Mouse (Mus musculus) skeletal muscle tissue, adult 2 months (tissue): ENCODE results near the gene Alkbh6.
A peak's percentile ranks its signal among the peaks of the same experiment; 100 is the strongest.

ENCODE experiments used
- DNase-seq: peaks from one replicate; pipeline ENCODE4 v3.0.0-alpha.2; 2012; ENCODE audit warnings: low read depth, low spot score

The Alkbh6 gene

DNA sequence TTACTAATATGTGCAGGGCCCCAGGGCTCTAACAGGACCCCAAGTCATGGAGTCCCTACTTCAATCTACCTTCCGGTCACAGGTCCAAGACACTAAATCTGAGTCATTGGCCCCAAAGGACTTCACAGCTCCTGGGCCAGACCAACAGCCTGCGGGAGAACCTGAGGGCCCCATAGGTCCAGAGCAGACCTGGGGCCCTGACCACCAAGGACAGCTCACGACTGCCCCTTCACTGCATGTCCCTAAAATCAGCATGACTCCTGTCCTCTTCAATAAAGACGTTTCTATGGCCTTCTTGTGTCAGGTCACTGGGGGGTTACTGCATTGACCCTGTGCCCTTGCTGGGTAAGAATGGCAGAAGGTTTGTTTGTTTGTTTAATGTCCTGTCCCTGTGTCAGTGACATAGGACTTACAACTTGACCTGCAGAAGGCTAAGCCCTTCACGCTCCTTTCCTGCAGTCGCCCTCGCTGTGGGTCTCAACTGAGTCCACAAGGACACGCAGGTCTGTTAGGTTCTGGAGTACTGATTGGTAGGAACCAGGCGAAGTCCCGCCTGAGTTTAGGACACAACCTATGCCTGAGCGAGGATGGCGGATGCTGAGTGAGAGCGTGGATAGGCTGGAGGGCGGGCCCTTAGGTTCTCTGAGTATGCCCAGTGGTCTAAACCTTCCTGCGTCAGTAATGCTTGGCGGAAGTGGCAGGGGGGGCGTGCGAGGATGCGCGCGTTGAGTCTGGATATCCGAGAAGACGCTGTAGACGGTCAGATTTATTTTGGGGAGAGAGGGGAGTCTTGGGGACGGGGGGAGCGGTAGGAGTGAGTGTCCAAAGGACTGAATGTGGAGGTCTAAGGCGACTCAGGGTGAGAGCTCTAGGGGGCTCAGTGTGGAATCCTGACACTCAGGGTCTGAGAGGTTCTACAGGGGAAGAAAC is at the start of gene Alkbh6:
TSS of gene Alkbh6 (plus strand) at position 642 of the 930 bp plus-strand sequence.
- peak; percentile 97 for DNase-seq

DNA sequence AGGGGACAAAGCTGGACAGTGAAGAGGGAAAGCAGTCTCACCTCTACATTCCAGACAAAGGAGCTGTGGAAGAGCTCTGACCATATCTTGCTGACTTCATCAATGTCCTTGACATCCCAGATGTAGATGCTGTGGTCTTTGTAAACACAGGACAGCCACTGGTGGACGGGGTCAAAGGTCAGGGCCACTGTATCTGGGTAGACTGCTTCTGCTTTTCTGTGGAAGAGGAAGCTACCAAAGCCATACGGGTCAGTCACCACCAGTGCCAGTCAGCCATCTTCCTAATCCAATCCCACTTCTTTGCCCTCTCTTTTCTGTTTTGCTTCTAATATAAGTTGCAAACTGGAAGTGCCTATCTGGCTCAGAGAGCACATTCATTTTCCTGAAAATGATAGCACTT is 43.5 kb upstream of the Alkbh6 start:
- DNase-seq = no peak

DNA sequence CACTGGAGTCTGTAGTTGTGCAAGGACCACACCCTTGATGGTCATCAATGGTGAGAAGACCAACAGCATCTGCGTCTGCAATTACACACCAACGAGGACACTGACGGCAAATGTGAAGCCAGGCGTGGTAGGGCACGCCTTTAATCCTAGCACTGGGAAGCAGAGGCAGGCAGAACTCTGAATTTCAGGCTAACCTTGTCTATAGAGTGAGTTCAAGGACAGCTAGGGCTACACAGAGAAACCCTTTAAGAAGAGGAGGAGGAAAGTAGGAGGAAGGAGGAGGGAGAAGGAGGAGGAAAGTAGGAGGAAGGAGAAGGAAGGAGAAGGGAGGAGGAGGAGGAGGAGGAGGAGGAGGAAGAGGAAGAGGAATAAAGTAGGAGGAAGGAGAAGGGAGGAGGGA is 43.0 kb upstream of the Alkbh6 start:
- DNase-seq = no peak

DNA sequence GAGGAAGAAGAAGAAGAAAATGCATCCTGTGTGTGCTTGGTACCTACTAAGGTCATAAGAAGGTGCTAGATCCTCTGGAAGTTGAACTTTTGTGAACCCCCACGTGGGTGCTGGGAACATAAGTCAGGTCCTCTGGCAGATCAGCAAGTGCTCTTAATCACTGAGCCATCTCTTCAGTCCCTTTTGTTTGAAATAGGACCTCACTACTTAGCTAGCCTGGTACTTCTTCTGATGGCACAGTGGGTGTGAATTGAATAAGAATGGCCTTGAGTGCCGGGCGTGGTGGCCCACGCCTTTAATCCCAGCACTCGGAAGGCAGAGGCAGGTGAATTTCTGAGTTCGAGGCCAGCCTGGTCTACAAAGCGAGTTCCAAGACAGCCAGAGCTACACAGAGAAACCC is 42.6 kb upstream of the Alkbh6 start:
- no peak for DNase-seq

DNA sequence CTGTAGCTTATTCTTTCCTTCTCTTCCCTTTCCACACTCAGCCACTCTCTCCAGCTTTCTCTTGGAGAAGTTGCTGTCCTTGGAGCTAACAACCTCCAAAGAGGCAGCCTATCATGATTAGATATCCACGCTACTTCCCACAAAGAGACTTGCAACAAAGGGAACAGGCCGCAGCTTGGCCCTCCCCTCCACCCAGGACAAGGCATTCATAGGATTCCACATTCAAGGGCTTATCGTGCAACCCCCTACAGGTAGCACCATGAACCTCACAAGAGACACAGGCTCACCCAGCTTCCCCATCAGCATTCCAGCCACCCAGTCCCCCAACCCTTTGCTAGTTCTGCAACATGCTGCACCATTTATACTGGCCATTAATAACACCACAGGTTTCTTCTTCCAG is 41.7 kb upstream of the Alkbh6 start:
- DNase-seq = no peak

DNA sequence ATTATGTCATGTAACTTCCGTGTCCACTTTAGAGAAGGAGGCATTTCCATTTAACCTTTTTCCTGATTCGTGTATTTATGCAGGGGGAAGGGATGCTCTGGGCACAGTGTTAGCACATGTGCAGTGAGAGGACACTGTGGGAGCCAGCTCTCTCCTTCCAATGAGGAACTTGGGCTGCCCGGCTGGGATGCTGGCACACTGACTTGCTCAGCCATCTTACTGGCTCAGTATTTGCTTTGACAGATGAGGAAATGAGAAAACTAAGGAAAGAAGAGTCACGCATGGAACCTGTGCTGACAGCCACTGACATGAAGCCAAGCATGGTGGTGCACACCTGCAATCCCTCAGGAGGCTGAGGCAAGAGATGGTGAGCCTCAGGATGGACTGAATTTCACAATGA is 38.9 kb upstream of the Alkbh6 start:
- no peak for DNase-seq

DNA sequence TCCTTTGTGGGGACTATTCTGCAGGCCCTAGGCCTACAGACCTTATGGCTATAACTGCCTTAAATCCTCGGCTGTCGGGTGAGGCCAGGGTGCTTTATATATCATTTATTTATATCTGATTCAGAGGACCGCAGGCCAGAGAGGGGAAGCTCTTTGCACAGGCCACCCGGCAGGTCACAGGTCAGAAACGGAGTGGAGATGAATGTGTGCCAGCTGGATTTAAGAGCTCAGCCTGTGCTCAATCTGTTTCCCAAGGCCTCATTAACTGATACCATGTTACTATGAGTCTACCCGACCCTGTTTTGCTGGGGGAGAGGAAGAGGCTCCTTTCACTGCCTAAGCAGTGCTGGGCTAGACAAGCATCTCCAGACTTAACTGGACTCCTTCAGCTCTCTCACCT is 34.1 kb upstream of the Alkbh6 start:
- no peak for DNase-seq

DNA sequence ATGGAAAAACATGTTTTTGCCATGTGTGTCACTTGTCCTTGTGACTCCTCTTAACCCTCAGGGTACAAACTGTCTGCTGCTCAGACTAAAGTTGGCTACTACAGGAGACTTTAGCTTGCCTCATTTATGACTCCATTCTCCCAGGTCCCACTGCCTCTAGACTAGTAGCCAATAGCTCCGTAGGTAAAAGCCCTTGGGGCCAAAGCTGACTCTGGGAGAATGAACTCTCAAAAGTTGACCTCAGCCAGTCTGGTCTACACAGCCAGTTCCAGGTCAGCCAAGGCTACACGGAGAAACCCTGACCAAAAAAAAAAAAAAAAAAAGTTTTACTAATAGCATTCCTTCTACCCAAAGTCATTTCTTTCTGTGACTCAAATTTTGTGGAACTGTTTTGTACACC is 29.6 kb upstream of the Alkbh6 start:
- DNase-seq = no peak

DNA sequence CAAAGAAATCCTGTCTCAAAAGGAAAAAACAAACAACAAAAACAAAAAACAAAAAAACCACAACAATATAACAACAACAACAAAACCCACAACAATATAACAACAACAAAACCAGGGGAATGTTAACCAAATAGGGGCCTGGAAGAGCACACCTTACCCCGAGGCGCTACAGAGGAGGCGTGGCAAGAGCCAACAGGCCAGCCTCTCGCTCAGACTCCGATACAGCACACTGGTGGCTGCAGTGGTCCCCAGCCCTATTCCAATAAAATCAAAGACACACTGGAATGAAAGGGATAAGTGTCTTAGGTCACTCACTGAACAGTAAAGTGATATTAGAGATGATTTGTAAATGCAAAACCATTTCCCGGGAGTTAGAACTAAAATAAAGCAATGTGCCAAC is 29.0 kb upstream of the Alkbh6 start:
- DNase-seq = no peak

DNA sequence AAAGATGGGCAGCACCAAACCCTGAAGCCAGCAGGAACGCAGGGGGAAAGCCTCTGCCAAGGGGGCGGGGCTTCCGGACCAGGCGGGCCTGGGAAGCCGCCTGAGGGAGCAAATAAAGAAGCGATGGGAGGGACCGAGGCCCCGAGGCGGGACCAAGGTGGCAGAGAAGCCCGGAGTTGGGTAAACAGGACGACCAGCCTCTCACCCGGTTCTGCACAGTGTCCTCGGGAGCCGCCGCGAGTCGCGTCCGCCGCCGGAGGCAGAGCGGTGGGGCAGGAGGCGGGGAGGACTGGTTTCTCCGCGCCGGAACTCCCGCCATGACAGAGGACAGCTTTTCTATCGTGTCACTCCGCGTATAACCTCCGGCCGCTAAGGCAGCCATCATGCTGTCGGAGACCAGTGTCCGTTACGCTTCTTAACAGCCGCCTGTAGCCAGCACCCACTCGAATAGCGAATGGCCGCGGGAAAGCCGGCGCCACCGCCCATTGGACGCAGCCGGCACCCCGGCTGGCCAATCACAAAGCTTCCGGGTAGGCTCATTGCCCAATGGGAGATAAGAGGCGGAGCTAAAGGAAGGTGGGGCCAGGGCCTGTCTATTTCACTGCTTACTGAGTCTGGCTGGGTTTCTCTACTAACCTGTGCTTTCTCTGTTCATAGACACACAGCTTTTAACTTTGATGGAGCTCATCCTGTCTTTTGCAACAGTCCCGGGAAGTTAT is 28.4 kb upstream of the Alkbh6 start, which contains the start of the genes Thap8 and Wdr62:
TSS of gene Thap8 (plus strand) at position 144 of the 719 bp plus-strand sequence.
TSS of gene Wdr62 (minus strand) at position 469 of the 719 bp plus-strand sequence.
- peak; percentile 93 for DNase-seq

DNA sequence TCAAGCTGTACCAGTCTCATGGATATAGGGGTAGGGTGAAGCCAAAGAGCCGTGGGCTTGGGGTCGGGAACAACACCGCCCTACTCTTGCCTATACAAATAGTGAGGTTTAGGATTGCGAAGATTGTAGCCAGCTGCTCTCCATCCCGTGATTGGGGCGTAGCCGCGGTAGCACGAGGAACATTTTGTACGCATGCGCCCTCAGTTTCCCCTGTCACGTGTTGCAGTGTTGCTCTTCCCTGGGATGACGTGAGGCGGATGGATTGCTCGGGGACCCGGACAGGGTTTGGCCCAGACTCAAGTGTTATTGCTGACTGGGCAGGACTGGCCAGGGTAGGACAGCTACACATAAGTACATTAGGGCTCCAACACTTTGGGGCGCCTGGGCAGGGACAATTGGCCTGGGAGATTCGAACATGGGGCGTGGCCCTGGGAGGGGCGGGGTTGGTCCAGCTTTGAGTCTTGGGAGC is 27.8 kb upstream of the Alkbh6 start:
- DNase-seq = peak; percentile 93

DNA sequence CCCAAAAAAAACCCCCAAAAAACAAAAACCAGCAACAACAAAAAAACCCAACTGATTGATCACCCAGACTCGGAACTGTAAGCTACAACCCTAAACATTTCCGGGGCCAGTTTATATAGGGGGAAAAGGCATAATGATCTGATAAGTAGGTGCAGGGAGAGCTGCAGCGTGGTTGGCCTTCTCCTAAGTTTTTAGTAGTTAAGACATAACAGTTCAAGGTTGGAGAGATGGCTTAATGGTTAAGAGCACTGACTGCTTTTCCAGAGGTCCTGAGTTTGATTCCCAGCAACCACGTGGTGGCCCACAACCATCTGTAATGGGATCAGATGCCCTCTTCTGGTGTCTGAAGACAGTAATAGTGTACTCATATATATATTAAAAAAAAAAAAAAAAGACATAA is 27.0 kb upstream of the Alkbh6 start:
- no peak for DNase-seq

DNA sequence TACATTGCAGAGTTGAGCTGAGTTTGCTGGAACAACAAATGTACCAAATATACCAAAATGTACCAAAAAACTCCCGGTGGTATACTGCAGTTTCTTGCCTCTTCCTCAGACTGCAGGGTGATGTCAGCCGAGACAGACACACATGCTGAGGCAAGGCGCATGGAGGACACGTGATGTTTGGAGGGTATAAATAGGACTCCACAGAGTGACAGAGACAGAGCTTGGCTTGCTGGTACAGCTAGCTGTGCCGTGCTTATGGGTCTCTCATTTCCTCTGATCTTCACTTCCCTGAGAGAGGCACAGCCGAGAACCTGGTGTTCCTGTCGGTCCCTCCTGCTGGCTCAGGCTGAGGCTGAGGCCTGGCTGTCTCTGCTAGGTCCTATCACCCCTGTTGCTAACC is 25.8 kb upstream of the Alkbh6 start:
- peak; percentile 68 for DNase-seq

DNA sequence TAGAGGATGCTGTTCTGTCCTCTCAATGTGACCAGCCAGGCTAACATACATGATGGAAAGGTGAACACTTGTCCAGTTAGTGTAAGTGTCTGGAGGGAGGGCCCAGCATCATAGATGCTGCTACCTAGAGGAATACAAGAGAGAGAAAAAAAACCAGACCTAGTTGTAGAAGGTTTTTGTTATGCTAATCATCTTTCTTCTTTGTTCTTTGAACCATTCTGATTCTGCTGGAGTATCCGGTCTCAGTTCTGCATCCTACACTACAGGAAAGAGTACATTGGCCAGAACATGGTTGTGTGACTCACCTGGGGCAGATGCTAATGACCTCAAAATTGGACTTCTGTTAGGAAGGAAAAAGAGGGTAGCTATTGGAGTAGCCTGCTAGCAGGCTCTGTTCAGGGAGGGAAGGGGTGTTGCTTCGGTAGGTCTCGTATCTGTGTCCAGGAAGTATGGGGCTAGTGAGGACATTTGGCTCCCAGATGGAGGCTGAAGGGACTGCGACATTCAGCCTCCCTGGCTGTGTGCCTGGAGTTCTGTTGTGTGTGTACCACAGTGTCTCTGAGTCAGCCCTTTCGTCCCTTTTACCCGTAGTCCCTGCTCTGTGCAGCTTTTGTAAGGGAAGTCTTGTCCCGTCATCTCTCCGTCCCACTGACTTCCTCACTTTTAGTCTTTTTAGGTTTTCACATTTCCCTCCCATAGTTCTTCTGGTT is 21.7 kb upstream of the Alkbh6 start:
- no peak for DNase-seq

DNA sequence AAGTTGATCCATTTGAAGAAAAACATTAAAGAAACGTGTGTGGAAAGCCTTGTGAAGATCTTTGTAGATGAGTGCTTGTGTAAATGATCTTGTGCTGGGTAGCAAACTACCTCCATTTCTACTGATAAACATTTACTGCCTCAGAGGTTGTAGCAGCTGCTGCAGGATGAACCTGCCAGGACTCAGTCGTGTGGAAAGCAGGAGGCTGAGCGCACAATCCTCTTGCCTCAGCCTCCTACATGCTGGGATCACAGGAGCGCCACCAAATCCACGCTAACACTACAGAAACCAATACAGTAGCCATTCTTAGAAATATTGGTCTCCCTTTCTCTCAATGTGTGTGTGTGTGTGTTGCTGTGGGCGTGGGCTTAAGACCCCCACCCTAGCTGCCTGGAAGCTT is 20.5 kb upstream of the Alkbh6 start:
- no peak for DNase-seq

DNA sequence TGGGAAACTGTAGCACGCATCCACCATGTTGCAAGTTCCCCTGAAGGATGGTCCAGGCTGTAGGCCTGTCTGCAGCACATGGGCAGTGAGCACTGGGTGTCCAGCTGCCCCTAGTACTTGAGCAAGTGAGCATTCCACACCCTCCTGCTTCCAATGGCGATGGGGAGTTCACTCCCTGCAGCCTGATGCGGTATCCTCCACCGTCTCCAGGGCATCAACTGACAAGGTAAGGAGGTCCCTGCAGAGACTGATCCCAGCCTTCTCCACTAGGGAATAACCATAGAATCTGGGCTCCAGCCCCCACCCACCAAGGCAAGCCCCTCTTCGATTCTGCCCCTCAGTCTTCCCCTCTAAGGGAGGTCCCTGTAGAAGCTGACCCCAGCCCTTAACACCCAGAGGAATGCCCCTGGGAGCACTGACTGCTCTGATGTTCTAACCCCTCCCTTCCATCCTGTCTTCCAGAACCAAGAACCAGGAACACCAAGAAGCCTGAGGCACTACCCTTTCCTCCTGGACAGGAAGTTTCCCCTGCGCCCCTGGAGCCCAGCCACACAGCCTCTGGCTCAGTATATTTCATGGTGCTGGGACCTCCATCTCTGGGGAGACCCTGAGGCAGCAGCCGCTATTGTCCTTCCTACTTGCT is 19.3 kb upstream of the Alkbh6 start:
- no peak for DNase-seq

DNA sequence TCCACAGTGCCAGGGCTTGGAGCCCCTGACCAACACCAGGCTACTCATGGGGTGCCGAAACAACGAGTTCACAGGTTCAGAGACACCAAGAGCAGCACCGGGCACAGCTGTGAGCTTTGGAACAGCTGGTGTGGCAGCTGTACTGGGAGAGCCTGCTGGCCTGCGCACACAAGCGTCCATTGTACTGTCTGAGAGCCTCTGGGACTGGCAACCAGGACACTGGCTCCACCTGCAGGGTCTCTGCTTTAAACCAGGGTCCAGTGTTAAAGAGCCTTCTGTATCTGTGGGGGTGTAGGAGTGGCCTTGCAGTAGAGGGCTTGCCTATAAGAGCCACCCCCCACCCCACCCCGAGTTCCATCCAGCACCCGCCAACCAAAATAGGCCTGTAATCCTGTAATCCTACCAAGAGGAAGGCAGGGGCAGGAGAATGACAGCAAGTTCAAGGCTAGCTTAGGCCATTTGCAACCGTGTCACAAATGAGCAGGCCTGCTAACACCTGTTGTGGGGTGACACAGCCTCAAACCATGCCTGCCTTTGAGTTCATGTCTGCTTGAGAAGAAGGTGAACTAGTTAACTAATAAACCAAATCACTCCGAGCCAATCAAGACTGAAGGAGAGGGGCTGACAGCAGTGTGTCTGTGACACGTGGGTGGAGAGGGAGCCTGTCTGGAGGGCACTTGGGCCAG is 18.7 kb upstream of the Alkbh6 start:
- DNase-seq = no peak

DNA sequence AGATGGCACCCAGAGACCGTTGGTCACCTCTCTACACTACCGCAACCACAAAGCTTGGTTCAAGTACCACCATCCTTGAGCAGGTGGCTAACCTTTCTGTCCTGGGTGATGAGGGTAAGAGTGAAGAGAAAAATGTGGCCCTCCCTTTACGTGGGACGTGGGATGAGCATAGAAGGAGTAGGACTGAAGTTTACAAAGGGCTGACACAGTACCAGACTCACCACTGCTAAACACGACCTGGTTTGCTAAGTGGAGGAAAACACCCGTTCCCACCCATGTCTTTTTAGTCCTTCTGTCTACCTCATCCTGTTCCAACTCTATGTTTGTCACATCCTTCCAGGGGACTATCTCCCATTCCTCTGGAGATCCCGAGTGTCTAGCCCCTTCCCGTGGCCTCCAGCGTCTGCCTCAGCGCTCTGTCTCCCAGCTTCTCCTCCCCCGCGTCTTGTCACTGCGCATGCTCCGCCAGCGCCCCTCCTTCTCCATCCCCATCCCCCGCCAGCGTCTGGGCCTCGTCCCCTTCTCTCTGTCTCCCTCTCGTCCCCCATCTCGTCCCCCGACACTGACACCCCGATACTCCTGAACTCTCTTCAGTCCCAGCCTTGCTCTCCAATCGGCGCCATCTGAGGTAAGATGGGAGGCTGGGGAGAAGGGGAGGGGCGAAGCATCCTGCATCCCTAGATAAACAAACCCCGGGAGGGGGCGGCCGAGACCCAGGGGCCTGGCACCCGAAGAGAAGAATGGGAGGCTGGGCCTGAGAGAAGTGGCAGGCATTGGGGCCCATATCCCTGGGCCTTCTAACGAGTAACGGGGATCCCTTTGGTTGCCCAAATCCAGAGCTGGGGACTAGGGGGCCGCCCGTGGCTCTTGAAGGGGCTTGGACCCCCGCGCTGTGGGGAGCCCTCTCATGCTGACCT is 17.0 kb upstream of the Alkbh6 start, which contains the start of gene Clip3:
TSS of gene Clip3 (plus strand) at position 514 of the 917 bp plus-strand sequence.
- peak; percentile 52 for DNase-seq

DNA sequence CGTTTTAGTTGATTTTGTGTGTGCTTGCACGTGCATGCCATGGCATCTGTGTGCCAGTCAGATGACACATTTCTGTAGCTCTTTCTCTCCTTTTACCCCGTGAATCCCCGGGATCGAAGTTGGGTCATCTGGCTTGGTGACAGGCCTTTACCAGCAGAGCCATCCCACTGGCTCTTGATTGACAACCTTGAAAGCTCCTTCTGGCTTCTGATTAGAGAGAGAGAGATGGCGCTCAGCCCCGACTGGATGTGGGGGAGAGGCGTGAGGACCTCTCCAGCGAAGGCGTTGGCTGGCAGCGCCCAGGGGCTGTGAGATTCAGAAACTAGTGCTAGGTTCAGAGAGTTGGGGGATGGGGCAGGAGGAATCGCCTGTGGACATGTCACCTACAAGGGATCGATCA is 14.7 kb upstream of the Alkbh6 start:
- no peak for DNase-seq

DNA sequence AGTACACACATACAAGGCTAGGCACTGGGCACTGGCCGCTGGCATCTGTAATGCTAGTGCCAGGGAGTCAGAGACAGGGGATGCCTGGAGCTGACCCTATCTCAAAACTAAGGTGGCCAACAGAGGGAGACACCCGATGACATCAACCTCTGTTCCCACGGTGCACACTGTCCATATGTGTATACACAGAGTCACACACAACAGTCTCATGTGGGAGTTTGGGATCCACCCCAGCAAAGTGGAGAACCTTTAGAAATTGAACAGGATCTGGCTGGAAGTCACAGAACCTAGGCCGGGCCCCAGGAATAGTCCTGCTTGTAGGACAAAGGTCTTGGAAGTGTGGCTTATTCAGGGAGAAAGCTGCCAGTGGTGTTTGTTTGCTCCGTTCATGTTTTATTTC is 14.2 kb upstream of the Alkbh6 start:
- no peak for DNase-seq
